Comparison of ENCODE assay signal across 17 mouse cellular contexts in genomic region chr9:122389287-122389920, GRCm38 (mm10).
"Had no signal": no experiment of that assay in that cellular context is flagged by ENCODE, and none has a peak within 500 bp of the region (broad histone marks: within the 10 kb centered on the region; RNA-seq: fewer than 3 reads in every experiment).

No protein-coding gene starts in this region.

- DNase-seq: lung, adult 2 months; lung, postnatal 14 days; lung, postnatal 36 days; right cerebral cortex, postnatal 14 days; thymus, adult 2 months; thymus, postnatal 25 days; thymus, postnatal 4 days had no signal

- H3K4me1 ChIP-seq: lung, embryonic 15.5 days; megakaryocyte, embryonic 14.5 days; midbrain, embryonic 13.5 days; midbrain, embryonic 15.5 days; neural tube, embryonic 12.5 days; stomach, embryonic 15.5 days had no signal

- H3K4me3 ChIP-seq: lung, embryonic 15.5 days; megakaryocyte, embryonic 14.5 days; midbrain, embryonic 13.5 days; midbrain, embryonic 15.5 days; neural tube, embryonic 12.5 days; stomach, embryonic 15.5 days had no signal

- ATAC-seq: lung, postnatal 0 days; midbrain, embryonic 13.5 days; midbrain, embryonic 15.5 days had no signal

- H3K36me3 ChIP-seq: lung, embryonic 15.5 days; midbrain, embryonic 13.5 days; midbrain, embryonic 15.5 days; neural tube, embryonic 12.5 days; stomach, embryonic 15.5 days had no signal

- H3K27ac ChIP-seq: lung, embryonic 15.5 days; macrophage; midbrain, embryonic 13.5 days; midbrain, embryonic 15.5 days; neural tube, embryonic 12.5 days; stomach, embryonic 15.5 days; stomach, postnatal 0 days had no signal

- H3K4me2 ChIP-seq: lung, embryonic 15.5 days; midbrain, embryonic 11.5 days; midbrain, embryonic 13.5 days; midbrain, embryonic 15.5 days; neural tube, embryonic 12.5 days; stomach, embryonic 15.5 days had no signal

- H3K9ac ChIP-seq: lung, embryonic 15.5 days; midbrain, embryonic 13.5 days; midbrain, embryonic 15.5 days; neural tube, embryonic 12.5 days; stomach, embryonic 15.5 days had no signal

- H3K9me3 ChIP-seq: lung, embryonic 15.5 days; megakaryocyte, embryonic 14.5 days; midbrain, embryonic 13.5 days; midbrain, embryonic 15.5 days; neural tube, embryonic 12.5 days; stomach, embryonic 15.5 days had no signal

- H3K27me3 ChIP-seq: lung, embryonic 15.5 days; midbrain, embryonic 13.5 days; midbrain, embryonic 15.5 days; neural tube, embryonic 12.5 days; stomach, embryonic 15.5 days had no signal
